Mouse (Mus musculus): ENCODE results near the gene Olfr118.
"Not testable (repeated sequence)": the region's sequence is repeated elsewhere in the genome, so short reads cannot be mapped to it uniquely, and the experiment has no call there.

Olfr118 gene

DNA sequence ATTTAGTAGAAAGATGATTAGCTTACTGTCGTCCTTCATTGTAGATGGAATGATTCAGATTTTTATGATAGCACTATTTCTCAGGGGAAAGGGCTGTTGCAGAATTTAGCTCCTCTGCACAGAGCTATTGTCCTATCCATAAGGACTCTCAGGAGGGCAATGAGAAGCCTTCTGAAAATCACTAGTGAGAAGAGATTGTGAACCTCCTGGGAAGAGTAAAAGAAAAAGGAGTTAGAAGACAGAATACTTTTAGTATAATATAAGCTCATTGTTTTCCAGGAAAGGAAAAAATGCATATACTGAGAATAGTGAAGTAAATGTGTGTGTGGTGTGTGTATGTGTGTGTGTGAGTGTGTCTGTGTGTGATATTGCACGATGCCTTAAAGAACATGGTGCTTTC is at the start of gene Olfr118:
Olfr118 (plus strand) TSS at position 301 of the 400 bp plus-strand sequence.
- no peak for DNase-seq (ENCODE audit: low spot score in 2 of 2)

DNA sequence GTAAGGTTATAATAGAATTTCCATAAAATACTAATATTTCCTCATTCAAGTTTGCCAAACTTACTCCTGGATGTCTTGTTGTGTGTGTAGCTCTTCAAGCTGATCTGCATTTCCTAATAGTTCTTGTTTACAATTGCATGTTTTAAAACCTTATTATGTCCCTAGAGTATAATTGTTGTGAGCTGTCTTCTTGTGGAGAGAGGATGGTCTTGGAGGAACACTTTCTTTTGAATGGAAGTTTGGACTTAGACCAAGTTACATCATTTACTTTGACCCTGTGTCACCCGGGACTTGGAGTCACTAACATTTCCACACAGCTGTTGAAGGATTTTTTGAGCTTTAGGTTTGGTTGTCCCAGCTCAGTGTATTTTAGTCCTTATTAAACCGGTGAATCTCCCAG is 39.8 kb upstream of the Olfr118 start, which contains the start of the genes Olfr115 and Olfr116:
Olfr115 (minus strand) TSS at position 101 of the 400 bp plus-strand sequence.
Olfr116 (minus strand) TSS at position 191 of the 400 bp plus-strand sequence.
- no peak for DNase-seq (ENCODE audit: low spot score in 2 of 2)

DNA sequence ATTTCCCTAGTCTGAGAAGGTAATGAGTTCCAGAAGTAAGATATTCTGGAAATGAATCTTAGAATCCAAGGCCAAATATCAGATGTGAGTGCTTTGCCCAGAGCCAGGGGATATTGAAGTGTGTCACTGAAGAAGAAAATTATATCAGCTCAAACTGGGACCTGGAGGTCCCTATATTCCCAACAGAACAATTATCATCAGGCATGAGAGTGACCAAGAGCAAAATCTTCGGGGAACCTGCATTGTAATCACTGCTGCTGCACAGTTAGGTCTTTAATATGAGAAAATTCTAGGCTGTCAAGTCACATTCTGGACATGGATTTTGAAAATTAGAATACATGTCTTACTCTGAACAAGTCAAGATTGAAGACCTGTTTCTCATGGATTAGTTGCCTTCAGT is 3.1 kb upstream of the Olfr118 start, which contains the start of gene Olfr117:
Olfr117 (minus strand) TSS at position 101 of the 400 bp plus-strand sequence.
- no peak for DNase-seq (ENCODE audit: low spot score in 2 of 2)

DNA sequence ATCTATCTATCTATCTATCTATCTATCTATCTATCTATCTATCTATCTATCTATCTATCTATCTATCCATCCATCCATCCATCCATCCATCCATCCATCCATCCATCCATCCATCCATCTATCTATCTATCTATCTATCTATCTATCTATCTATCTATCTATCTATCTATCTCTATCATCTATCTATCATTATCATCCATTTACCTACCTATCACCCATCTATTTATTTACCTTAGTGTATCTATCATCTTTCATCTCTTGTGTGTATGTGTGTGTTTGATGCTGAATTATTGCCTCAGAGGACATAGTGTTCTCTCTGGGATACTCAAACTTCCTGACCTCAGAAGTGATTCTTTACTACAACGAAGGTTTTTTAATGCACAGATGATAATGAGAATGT is 29.5 kb downstream of the Olfr118 start, which contains the start of gene Olfr119:
Olfr119 (plus strand) TSS at position 301 of the 400 bp plus-strand sequence.
- not testable (repeated sequence) for DNase-seq (ENCODE audit: low spot score in 2 of 2)

DNA sequence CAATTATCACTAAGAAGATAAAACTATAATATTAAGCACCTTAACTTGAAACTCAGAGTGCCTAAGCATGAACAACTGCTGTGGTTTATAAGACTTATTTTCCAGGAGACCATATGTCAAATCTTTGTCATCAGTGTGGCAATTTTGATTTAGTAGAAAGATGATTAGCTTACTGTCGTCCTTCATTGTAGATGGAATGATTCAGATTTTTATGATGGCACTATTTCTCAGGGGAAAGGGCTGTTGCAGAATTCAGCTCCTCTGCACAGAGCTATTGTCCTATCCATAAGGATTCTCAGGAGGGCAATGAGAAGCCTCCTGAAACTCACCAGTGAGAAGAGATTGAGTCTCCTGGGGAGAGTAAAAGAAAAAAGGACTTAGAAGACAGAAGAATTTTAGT is 54.7 kb downstream of the Olfr118 start, which contains the start of gene Olfr120:
Olfr120 (plus strand) TSS at position 301 of the 400 bp plus-strand sequence.
- no peak for DNase-seq (ENCODE audit: low spot score in 2 of 2)
